Mouse (Mus musculus) midbrain, embryonic 12.5 days (tissue): ENCODE measurements around the gene Ptprg. TPM values are rescaled to one million over a fixed set of nuclear protein-coding genes. Genes with fewer than 3 reads are reported as not detected.

ENCODE experiments used
- ATAC-seq: fragments of 200-750 bp; cut with Nextera tagmentation; 2 replicates; pipeline ENCODE4 v1.8.0; 2017; ENCODE audit warnings: low read depth, moderate TSS enrichment, moderate library complexity; ENCODE audit not compliant: low FRiP score
- H3K27ac ChIP-seq: fragments of 300-500 bp; sonication (generic); replicated peaks from 2 replicates; pipeline ENCODE4 v1.5.1; 2016; ENCODE audit warnings: mild to moderate bottlenecking
- H3K27me3 ChIP-seq: fragments of 300-500 bp; sonication (generic); 2 replicates; pipeline ENCODE4 v1.6.1; 2016; ENCODE audit warnings: mild to moderate bottlenecking
- H3K36me3 ChIP-seq: fragments of 300-500 bp; sonication (generic); 2 replicates; pipeline ENCODE4 v1.6.1; 2016
- H3K4me1 ChIP-seq: fragments of 300-500 bp; sonication (generic); 2 replicates; pipeline ENCODE4 v1.6.1; 2016
- H3K4me2 ChIP-seq: fragments of 300-500 bp; sonication (generic); replicated peaks from 2 replicates; pipeline ENCODE4 v1.6.1; 2016; ENCODE audit warnings: mild to moderate bottlenecking, moderate library complexity
- H3K4me3 ChIP-seq: fragments of 300-500 bp; sonication (generic); 2 replicates; pipeline ENCODE4 v1.5.1; 2016; ENCODE audit warnings: mild to moderate bottlenecking
- H3K9ac ChIP-seq: fragments of 300-500 bp; sonication (generic); replicated peaks from 2 replicates; pipeline ENCODE4 v1.6.1; 2016; ENCODE audit warnings: mild to moderate bottlenecking, moderate library complexity
- H3K9me3 ChIP-seq: fragments of 300-500 bp; sonication (generic); 2 replicates; pipeline ENCODE4 v1.6.1; 2016; ENCODE audit warnings: mild to moderate bottlenecking
- WGBS: fragments of 180-500 bp; shearing (Covaris S2); methylation state at CpG from one replicate; pipeline ENCODE4 v1.1.7; 2016; 5-methylcytosine and 5-hydroxymethylcytosine counted together
- polyA plus RNA-seq: library from polyadenylated mRNA; unstranded; fragments of >200 nt; fragmentation: Nextera tagmentation; extraction: Ambion mirVana; gene quantifications from 2 replicates; pipeline ENCODE4 v1.2.1, GENCODE M21; 2016

Ptprg gene
- polyA plus RNA-seq, 1 experiment from 2014 or later = 47.4 TPM

- Histone ChIP-seq H3K9me3 (no peaks in the 10 kb centered on the region), H3K4me2 (no peak overlapping the region), H3K9ac (no peak overlapping the region), H3K4me1 (no peaks in the 10 kb centered on the region), H3K4me3 (no peak overlapping the region), H3K27ac (no peak overlapping the region), H3K27me3 (no peaks in the 10 kb centered on the region), H3K36me3 (no peaks in the 10 kb centered on the region)
- ATAC-seq = no peak
- WGBS = 90% methylated on average over 2 of the region's 2 CpGs
Observed at GRCm38 (mm10) chr14:12105156-12105430, 551.8 kb downstream of the Ptprg start.

- H3K4me2 ChIP-seq = no peak overlapping the region
- WGBS = 88% methylated on average over 3 of the region's 3 CpGs
- H3K27ac ChIP-seq = no peak overlapping the region
- no peaks in the 10 kb centered on the region for H3K27me3 ChIP-seq
- H3K9me3 ChIP-seq = no peaks in the 10 kb centered on the region
- H3K9ac ChIP-seq = no peak overlapping the region
- no peak overlapping the region for H3K4me3 ChIP-seq
- no peaks in the 10 kb centered on the region for H3K36me3 ChIP-seq
- no peak for ATAC-seq
- H3K4me1 ChIP-seq = no peaks in the 10 kb centered on the region
Observed at GRCm38 (mm10) chr14:12105593-12105992, 552.3 kb downstream of the Ptprg start.

GRCm38 (mm10) chr14:12107459-12107858 is 554.1 kb downstream of the Ptprg start:
- Histone ChIP-seq H3K4me2 (no peak overlapping the region), H3K9me3 (no peaks in the 10 kb centered on the region), H3K27ac (no peak overlapping the region), H3K4me3 (no peak overlapping the region), H3K9ac (no peak overlapping the region), H3K4me1 (no peaks in the 10 kb centered on the region), H3K36me3 (no peaks in the 10 kb centered on the region), H3K27me3 (no peaks in the 10 kb centered on the region)
- WGBS = 73% methylated on average over 7 of the region's 7 CpGs
- no peak for ATAC-seq

GRCm38 (mm10) chr14:12107991-12108390 is 554.7 kb downstream of the Ptprg start:
- Histone ChIP-seq H3K4me1 (no peaks in the 10 kb centered on the region), H3K27me3 (no peaks in the 10 kb centered on the region), H3K36me3 (no peaks in the 10 kb centered on the region), H3K9me3 (no peaks in the 10 kb centered on the region), H3K27ac (no peak overlapping the region), H3K4me3 (no peak overlapping the region), H3K4me2 (no peak overlapping the region), H3K9ac (no peak overlapping the region)
- WGBS = 85% methylated on average over 7 of the region's 7 CpGs
- no peak for ATAC-seq

GRCm38 (mm10) chr14:12112548-12113011 is 559.2 kb downstream of the Ptprg start:
- ATAC-seq = no peak
- Histone ChIP-seq H3K27ac (no peak overlapping the region), H3K27me3 (no peaks in the 10 kb centered on the region), H3K36me3 (no peaks in the 10 kb centered on the region), H3K9ac (no peak overlapping the region), H3K4me3 (no peak overlapping the region), H3K4me1 (no peaks in the 10 kb centered on the region; the same call in 1 of the 2 replicates), H3K9me3 (no peaks in the 10 kb centered on the region), H3K4me2 (no peak overlapping the region)
- 64% methylated on average over 2 of the region's 2 CpGs for WGBS

GRCm38 (mm10) chr14:12113326-12113725 is 560.0 kb downstream of the Ptprg start:
- H3K4me1 ChIP-seq = no peaks in the 10 kb centered on the region; the same call in 1 of the 2 replicates
- H3K4me2 ChIP-seq = no peak overlapping the region
- H3K27me3 ChIP-seq = no peaks in the 10 kb centered on the region
- no peak for ATAC-seq
- no peak overlapping the region for H3K27ac ChIP-seq
- no peak overlapping the region for H3K9ac ChIP-seq
- no peak overlapping the region for H3K4me3 ChIP-seq
- H3K9me3 ChIP-seq = no peaks in the 10 kb centered on the region
- H3K36me3 ChIP-seq = no peaks in the 10 kb centered on the region
- WGBS = 69% methylated on average over 5 of the region's 5 CpGs

GRCm38 (mm10) chr14:12114016-12114415 is 560.7 kb downstream of the Ptprg start:
- ATAC-seq = no peak

GRCm38 (mm10) chr14:12119260-12119659 is 565.9 kb downstream of the Ptprg start:
- no peak overlapping the region for H3K4me3 ChIP-seq
- H3K4me2 ChIP-seq = no peak overlapping the region
- no peaks in the 10 kb centered on the region for H3K27me3 ChIP-seq
- no peak for ATAC-seq
- no peaks in the 10 kb centered on the region; the same call in 1 of the 2 replicates for H3K4me1 ChIP-seq
- 81% methylated on average over 8 of the region's 8 CpGs for WGBS
- H3K9ac ChIP-seq = no peak overlapping the region
- no peaks in the 10 kb centered on the region for H3K36me3 ChIP-seq
- H3K27ac ChIP-seq = no peak overlapping the region
- H3K9me3 ChIP-seq = no peaks in the 10 kb centered on the region

More at GRCm38 (mm10) chr14:12114016-12114415, 560.7 kb downstream of the Ptprg start:
- Histone ChIP-seq H3K4me3 (no peak overlapping the region), H3K27me3 (no peaks in the 10 kb centered on the region), H3K36me3 (no peaks in the 10 kb centered on the region), H3K9ac (no peak overlapping the region), H3K4me2 (no peak overlapping the region), H3K27ac (no peak overlapping the region), H3K9me3 (no peaks in the 10 kb centered on the region), H3K4me1 (no peaks in the 10 kb centered on the region; the same call in 1 of the 2 replicates)
- WGBS = 92% methylated on average over 6 of the region's 6 CpGs

- no peak for ATAC-seq
- Histone ChIP-seq H3K27ac (no peak overlapping the region), H3K4me1 (no peaks in the 10 kb centered on the region), H3K4me2 (no peak overlapping the region), H3K36me3 (no peaks in the 10 kb centered on the region), H3K27me3 (no peaks in the 10 kb centered on the region), H3K9ac (no peak overlapping the region), H3K9me3 (no peaks in the 10 kb centered on the region), H3K4me3 (no peak overlapping the region)
- WGBS = 80% methylated on average over 7 of the region's 7 CpGs
Observed at GRCm38 (mm10) chr14:12121906-12122305, 568.6 kb downstream of the Ptprg start.

- Histone ChIP-seq H3K27ac (no peak overlapping the region), H3K4me1 (no peaks in the 10 kb centered on the region), H3K9me3 (no peaks in the 10 kb centered on the region), H3K9ac (no peak overlapping the region), H3K36me3 (no peaks in the 10 kb centered on the region), H3K4me2 (no peak overlapping the region), H3K4me3 (no peak overlapping the region), H3K27me3 (no peaks in the 10 kb centered on the region)
- no peak for ATAC-seq
- 88% methylated on average over 3 of the region's 3 CpGs for WGBS
Observed at GRCm38 (mm10) chr14:12124682-12125081, 571.4 kb downstream of the Ptprg start.

- Histone ChIP-seq H3K4me1 (no peaks in the 10 kb centered on the region), H3K9me3 (no peaks in the 10 kb centered on the region), H3K27ac (no peak overlapping the region), H3K4me3 (no peak overlapping the region), H3K36me3 (no peaks in the 10 kb centered on the region), H3K27me3 (no peaks in the 10 kb centered on the region), H3K4me2 (no peak overlapping the region), H3K9ac (no peak overlapping the region)
- 94% methylated on average over 3 of the region's 3 CpGs for WGBS
- no peak for ATAC-seq
Observed at GRCm38 (mm10) chr14:12127951-12128350, 574.6 kb downstream of the Ptprg start.

GRCm38 (mm10) chr14:12132046-12132615 is 578.8 kb downstream of the Ptprg start:
- Histone ChIP-seq H3K27ac (no peak overlapping the region), H3K9ac (no peak overlapping the region), H3K9me3 (no peaks in the 10 kb centered on the region), H3K4me1 (no peaks in the 10 kb centered on the region), H3K4me2 (no peak overlapping the region), H3K27me3 (no peaks in the 10 kb centered on the region), H3K4me3 (no peak overlapping the region), H3K36me3 (no peaks in the 10 kb centered on the region)
- WGBS = 87% methylated on average over 7 of the region's 7 CpGs
- ATAC-seq = no peak

GRCm38 (mm10) chr14:12133163-12133562 is 579.8 kb downstream of the Ptprg start:
- no peak overlapping the region for H3K27ac ChIP-seq
- 88% methylated on average over 3 of the region's 3 CpGs for WGBS

More at GRCm38 (mm10) chr14:12133163-12133562, 579.8 kb downstream of the Ptprg start:
- no peak for ATAC-seq
- Histone ChIP-seq H3K4me2 (no peak overlapping the region), H3K36me3 (no peaks in the 10 kb centered on the region), H3K4me3 (no peak overlapping the region), H3K9ac (no peak overlapping the region), H3K27me3 (no peaks in the 10 kb centered on the region), H3K9me3 (no peaks in the 10 kb centered on the region), H3K4me1 (no peaks in the 10 kb centered on the region)
